Mouse (Mus musculus): ENCODE results near the gene Endod1. TPM values are rescaled to one million over a fixed set of nuclear protein-coding genes. Genes with fewer than 3 reads are reported as not detected.
A peak's percentile ranks its signal among the peaks of the same experiment; 100 is the strongest.

Endod1 gene
- polyA plus RNA-seq, 1 experiment: 92.8 TPM

DNA sequence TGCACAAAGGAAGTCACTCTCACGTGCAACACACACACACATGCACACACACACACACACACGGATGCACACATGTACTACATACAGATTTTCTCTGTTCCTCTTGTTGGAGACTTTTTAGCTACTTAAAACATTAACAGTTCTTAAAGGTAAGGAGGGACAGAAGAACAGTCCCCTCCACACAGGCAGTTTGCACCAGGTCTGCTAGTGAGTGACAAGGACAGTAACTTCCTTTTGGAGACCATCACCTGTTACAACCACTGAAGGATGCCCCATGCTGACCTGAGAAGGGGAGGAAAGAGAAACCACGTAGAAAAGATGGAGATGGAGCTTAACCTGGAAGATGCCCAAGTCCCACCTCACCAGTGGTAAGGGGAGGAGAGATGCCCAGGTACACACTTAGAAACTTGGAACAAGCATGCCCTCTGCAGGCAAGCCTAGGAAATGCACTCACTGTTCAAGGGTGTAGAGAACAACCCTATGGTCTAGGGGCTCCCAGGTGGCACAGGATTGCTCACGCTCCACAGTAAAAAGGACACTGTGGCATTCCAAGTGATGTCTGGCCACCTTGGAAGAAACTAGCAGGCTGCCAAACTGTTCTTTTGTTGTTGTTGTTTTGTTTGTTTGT lies 39.2 kb downstream of the Endod1 start:
- WGBS: 55% methylated on average over 4 of the region's 4 CpGs
- peak; percentile 69 for DNase-seq
- TF ChIP-seq POLR2A (IDR thresholded peaks at IDR 0.05; ENCODE audit: borderline replicate concordance, extremely low read depth, low read depth, low read length) (no peak), CTCF (IDR thresholded peaks at IDR 0.05; ENCODE audit: insufficient read depth, low read length) (peak; percentile 81)
- H3K4me1 ChIP-seq (ENCODE audit: control insufficient read depth, insufficient read depth, low read length): no peaks in the 10 kb centered on the region
- H3K4me3 ChIP-seq (replicated peaks; ENCODE audit: extremely low read depth, low read depth, low read length): no peak overlapping the region

DNA sequence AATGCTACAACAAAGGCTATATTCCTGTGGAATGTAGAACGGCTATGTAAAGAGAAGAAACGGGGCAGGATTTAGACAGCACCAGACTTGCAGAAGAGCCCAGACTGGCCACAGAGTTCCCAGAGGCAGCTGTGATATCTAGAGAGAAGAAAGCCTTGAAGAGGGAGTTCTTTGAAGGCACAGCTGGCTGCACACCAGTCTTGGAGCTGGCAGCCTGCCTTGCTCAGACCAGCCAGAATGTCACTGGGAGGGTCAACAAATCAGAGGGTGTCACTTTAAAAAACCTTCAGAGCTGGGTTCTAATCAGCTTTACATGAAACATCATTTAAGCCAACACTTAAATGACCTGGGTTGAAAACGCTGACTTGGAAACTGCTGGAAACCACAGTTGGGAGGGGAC lies 42.6 kb downstream of the Endod1 start:
- Histone ChIP-seq H3K4me1 (ENCODE audit: control insufficient read depth, insufficient read depth, low read length) (no peaks in the 10 kb centered on the region), H3K4me3 (replicated peaks; ENCODE audit: extremely low read depth, low read depth, low read length) (no peak overlapping the region)
- TF ChIP-seq CTCF (IDR thresholded peaks at IDR 0.05; ENCODE audit: insufficient read depth, low read length) (no peak), POLR2A (IDR thresholded peaks at IDR 0.05; ENCODE audit: borderline replicate concordance, extremely low read depth, low read depth, low read length) (no peak)
- WGBS: 48% methylated on average over 3 of the region's 3 CpGs
- no peak for DNase-seq

DNA sequence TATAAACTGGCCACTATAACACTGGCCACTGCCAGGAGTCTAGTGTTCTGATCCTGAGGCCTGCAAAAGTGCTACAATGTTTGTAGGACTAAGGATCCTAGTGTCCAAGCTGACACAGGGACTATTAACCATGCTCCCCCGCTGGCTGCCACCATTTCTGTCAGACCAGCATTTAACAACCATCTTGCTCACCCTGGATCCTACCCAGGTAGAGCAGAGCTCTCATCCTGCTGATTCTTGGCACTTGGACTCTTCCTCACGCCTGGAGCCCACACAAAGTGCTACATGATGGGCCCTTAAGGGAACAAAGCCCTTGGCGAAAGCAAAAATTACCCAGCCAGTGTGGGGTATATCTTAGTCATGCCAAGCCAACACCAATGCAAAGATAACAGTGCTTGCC lies 44.4 kb downstream of the Endod1 start:
- TF ChIP-seq POLR2A (IDR thresholded peaks at IDR 0.05; ENCODE audit: borderline replicate concordance, extremely low read depth, low read depth, low read length) (no peak), CTCF (IDR thresholded peaks at IDR 0.05; ENCODE audit: insufficient read depth, low read length) (no peak)
- no peak overlapping the region for H3K4me3 ChIP-seq (replicated peaks; ENCODE audit: extremely low read depth, low read depth, low read length)
- DNase-seq: no peak
- H3K4me1 ChIP-seq (ENCODE audit: control insufficient read depth, insufficient read depth, low read length): no peaks in the 10 kb centered on the region
- WGBS: 73% methylated on average over 3 of the region's 3 CpGs

- H3K4me3 ChIP-seq (replicated peaks; ENCODE audit: extremely low read depth, low read depth, low read length): no peak overlapping the region
- TF ChIP-seq POLR2A (IDR thresholded peaks at IDR 0.05; ENCODE audit: borderline replicate concordance, extremely low read depth, low read depth, low read length) (no peak), CTCF (IDR thresholded peaks at IDR 0.05; ENCODE audit: insufficient read depth, low read length) (no peak)
- no peaks in the 10 kb centered on the region for H3K4me1 ChIP-seq (ENCODE audit: control insufficient read depth, insufficient read depth, low read length)
- no peak for DNase-seq
- 75% methylated on average over 4 of the region's 4 CpGs for WGBS
Observed at GRCm38 (mm10) chr9:14335829-14336228, 45.5 kb downstream of the Endod1 start.

DNA sequence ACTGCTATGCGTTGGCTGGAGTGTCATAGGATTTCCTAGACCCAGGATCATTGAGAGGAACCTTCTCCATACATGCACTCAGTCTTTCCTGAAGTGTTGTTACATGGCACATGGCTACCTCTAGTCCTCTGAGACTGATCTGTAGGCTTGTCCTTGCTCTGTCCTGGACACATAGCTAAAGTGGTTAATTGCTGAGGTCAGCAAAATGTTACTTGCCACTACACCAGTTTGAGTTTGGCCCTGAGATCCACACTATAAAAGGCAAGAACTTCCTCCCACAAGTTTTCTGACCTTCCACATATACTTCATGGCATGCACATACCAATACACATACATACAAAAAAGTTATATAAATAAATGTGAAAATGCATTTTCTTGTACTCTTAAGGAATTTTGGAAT lies 64.7 kb downstream of the Endod1 start:
- H3K4me1 ChIP-seq (ENCODE audit: control insufficient read depth, insufficient read depth, low read length): no peaks in the 10 kb centered on the region
- H3K4me3 ChIP-seq (replicated peaks; ENCODE audit: extremely low read depth, low read depth, low read length): no peak overlapping the region
- 100% methylated on average over 1 of the region's 1 CpGs for WGBS
- TF ChIP-seq CTCF (IDR thresholded peaks at IDR 0.05; ENCODE audit: insufficient read depth, low read length) (no peak), POLR2A (IDR thresholded peaks at IDR 0.05; ENCODE audit: borderline replicate concordance, extremely low read depth, low read depth, low read length) (no peak)
- DNase-seq: no peak

GRCm38 (mm10) chr9:14314477-14314876 lies 66.8 kb downstream of the Endod1 start:
- 80% methylated on average over 7 of the region's 7 CpGs for WGBS
- TF ChIP-seq POLR2A (IDR thresholded peaks at IDR 0.05; ENCODE audit: borderline replicate concordance, extremely low read depth, low read depth, low read length): no peak
- no peak for TF ChIP-seq CTCF (IDR thresholded peaks at IDR 0.05; ENCODE audit: insufficient read depth, low read length)
- Histone ChIP-seq H3K4me3 (replicated peaks; ENCODE audit: extremely low read depth, low read depth, low read length) (no peak overlapping the region), H3K4me1 (ENCODE audit: control insufficient read depth, insufficient read depth, low read length) (no peaks in the 10 kb centered on the region)
- no peak for DNase-seq

- WGBS: 56% methylated on average over 3 of the region's 3 CpGs
- Histone ChIP-seq H3K4me3 (replicated peaks; ENCODE audit: extremely low read depth, low read depth, low read length) (no peak overlapping the region), H3K4me1 (ENCODE audit: control insufficient read depth, insufficient read depth, low read length) (no peaks in the 10 kb centered on the region)
- no peak for DNase-seq
- TF ChIP-seq POLR2A (IDR thresholded peaks at IDR 0.05; ENCODE audit: borderline replicate concordance, extremely low read depth, low read depth, low read length): no peak
- TF ChIP-seq CTCF (IDR thresholded peaks at IDR 0.05; ENCODE audit: insufficient read depth, low read length): no peak
Observed at GRCm38 (mm10) chr9:14313968-14314367, 67.3 kb downstream of the Endod1 start.

DNA sequence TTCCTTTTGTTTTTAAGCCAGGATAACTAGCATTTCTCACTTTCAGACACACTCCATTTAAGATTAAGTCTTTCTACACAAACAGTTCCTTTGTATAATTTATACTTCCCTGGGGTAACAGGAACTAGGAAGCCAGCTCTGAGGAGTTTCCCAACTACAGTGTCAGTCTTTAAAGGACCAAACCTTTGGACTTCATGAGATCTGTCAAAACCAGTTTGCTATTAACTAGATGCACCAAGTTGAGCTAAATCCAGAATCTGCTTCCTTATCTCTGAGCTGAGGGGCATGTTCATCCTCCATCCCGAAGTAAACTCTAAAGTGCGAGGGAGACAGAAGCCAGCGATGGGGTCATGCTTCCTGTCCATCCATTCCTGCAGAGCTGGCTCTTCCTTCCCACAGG lies 74.0 kb downstream of the Endod1 start:
- TF ChIP-seq CTCF (IDR thresholded peaks at IDR 0.05; ENCODE audit: insufficient read depth, low read length) (no peak), POLR2A (IDR thresholded peaks at IDR 0.05; ENCODE audit: borderline replicate concordance, extremely low read depth, low read depth, low read length) (no peak)
- no peak overlapping the region for H3K4me3 ChIP-seq (replicated peaks; ENCODE audit: extremely low read depth, low read depth, low read length)
- no peak for DNase-seq

DNA sequence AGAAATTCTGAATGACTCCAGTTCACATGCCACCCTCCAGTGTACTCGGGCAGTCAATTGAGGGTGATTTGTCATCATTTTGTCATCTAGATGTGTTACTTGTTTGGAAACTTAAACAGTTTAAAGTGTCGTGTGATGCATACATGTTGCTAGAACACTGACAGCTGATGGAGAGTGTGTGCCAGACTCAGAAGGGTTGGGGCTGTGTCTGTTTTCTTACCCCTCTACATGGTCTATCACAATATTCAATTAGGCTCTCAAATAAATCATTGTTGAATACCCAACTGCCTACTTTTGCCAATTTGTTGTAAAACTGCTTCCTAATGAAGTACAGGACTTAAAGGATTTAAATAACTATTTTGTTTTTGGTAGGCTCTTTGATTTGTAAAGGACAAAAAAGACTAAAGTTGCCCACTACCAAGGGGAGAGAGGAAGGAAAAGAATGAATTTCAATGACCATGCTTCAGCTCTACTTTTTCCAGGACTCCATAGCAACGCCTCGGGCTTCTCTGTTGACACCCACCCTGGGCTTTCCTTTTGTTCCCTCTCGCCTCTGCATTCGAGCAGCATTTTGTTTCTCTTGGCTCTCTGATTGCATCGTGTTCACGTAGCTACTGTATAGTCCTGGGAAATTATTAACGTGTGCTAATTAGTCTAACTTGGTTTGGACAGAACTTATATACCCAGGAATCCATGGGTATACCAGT lies 76.9 kb downstream of the Endod1 start:
- DNase-seq: no peak
- 79% methylated on average over 9 of the region's 9 CpGs for WGBS

More for the DNA sequence above, 74.0 kb downstream of the Endod1 start:
- no peaks in the 10 kb centered on the region; the same call in 1 of the 2 replicates for H3K4me1 ChIP-seq (ENCODE audit: control insufficient read depth, insufficient read depth, low read length)
- 63% methylated on average over 3 of the region's 3 CpGs for WGBS

More for the DNA sequence above, 76.9 kb downstream of the Endod1 start:
- no peaks in the 10 kb centered on the region; the same call in 1 of the 2 replicates for H3K4me1 ChIP-seq (ENCODE audit: control insufficient read depth, insufficient read depth, low read length)
- H3K4me3 ChIP-seq (replicated peaks; ENCODE audit: extremely low read depth, low read depth, low read length): no peak overlapping the region
- TF ChIP-seq POLR2A (IDR thresholded peaks at IDR 0.05; ENCODE audit: borderline replicate concordance, extremely low read depth, low read depth, low read length) (no peak), CTCF (IDR thresholded peaks at IDR 0.05; ENCODE audit: insufficient read depth, low read length) (no peak)

Other genes with a start within 250 kb of the Endod1 start
- 7.8 and 9.5 TPM in 2 replicates for gene Sesn3, start 106.4 kb downstream of the Endod1 start, polyA plus RNA-seq (2012; rRNA removed)
- gene Kdm4d, start 119.0 kb upstream of the Endod1 start, polyA plus RNA-seq (2012; rRNA removed): 0.12 and 0.21 TPM in 2 replicates
- 7.9 and 12.5 TPM in 2 replicates for gene Cwc15, start 119.1 kb upstream of the Endod1 start, polyA plus RNA-seq (2012; rRNA removed)

Data from lung, adult 2 months (tissue).